Mouse (Mus musculus): Measurements from ENCODE around the gene N4bp1. TPM values are rescaled to one million over a fixed set of nuclear protein-coding genes. Genes with fewer than 3 reads are reported as not detected.
A peak's percentile ranks its signal among the peaks of the same experiment; 100 is the strongest.

Gene N4bp1
- polyA plus RNA-seq, 1 experiment, result 11.0 TPM

DNA sequence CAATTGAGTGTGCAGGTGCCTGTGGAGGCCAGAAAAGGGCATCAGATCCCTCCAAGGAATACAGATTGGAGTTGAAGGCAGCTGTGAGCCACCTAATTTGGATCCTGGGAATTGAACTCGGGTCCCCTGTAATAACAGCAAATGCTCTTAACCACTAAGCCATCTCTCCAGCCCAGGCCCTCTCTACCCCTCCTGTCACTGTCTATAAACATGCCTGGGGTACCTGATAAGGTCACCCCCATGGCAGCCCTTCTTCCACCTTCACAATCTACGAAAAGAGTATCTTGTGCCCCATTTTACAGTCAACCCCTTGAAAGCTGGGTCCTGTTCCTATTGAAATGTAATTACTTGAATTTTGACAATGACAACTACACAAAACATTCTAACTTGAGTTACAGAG lies 11.0 kb downstream of the N4bp1 start:
- H3K36me3 ChIP-seq (ENCODE audit: control insufficient read depth, insufficient read depth, low read length), result no peaks in the 10 kb centered on the region
- peaks cover 22% of the 10 kb centered on the region; the same call in 1 of the 2 replicates for H3K4me1 ChIP-seq (ENCODE audit: control insufficient read depth, insufficient read depth, insufficient read length)
- no peak overlapping the region for H3K4me3 ChIP-seq (ENCODE audit: extremely low read depth, insufficient read depth, insufficient read length)
- TF ChIP-seq CTCF (IDR thresholded peaks at IDR 0.05; ENCODE audit: extremely low read depth, insufficient read depth, insufficient read length, insufficient replicate concordance), result no peak
- no peak for TF ChIP-seq POLR2A (IDR thresholded peaks at IDR 0.05; ENCODE audit: low read depth, low read length)
- H3K27ac ChIP-seq (ENCODE audit: insufficient read depth, low read length), result no peak overlapping the region
- DNase-seq (ENCODE audit: low read depth in 1 of 2, low spot score in 2 of 2), result no peak
- 79% methylated on average over 2 of the region's 2 CpGs for WGBS
- no peaks in the 10 kb centered on the region for H3K27me3 ChIP-seq (ENCODE audit: control insufficient read depth, insufficient read depth, low read length)

DNA sequence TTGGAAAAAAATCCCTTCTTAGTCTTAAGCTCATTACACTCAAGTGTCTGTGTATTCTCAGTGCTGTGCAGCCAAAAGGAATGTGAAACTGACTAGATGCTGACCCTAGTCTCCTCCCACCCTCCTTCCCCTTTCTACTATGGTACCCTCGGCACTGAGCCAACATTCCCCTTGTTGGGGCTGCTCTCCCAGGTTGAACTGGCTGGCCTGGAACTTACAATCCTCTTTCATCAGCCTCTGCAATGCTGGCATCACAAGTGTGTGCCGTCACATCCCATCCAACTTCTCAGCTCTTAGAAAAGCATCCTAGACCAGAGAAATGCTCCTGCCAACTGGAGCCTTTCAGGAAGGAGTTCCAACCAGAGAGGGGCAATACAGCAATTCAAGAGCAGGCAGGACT lies 11.9 kb downstream of the N4bp1 start:
- TF ChIP-seq POLR2A (IDR thresholded peaks at IDR 0.05; ENCODE audit: low read depth, low read length) (no peak), CTCF (IDR thresholded peaks at IDR 0.05; ENCODE audit: extremely low read depth, insufficient read depth, insufficient read length, insufficient replicate concordance) (no peak)
- H3K4me1 ChIP-seq (ENCODE audit: control insufficient read depth, insufficient read depth, insufficient read length), result peaks cover 22% of the 10 kb centered on the region; the same call in 1 of the 2 replicates
- no peak overlapping the region for H3K4me3 ChIP-seq (ENCODE audit: extremely low read depth, insufficient read depth, insufficient read length)
- no peaks in the 10 kb centered on the region for H3K36me3 ChIP-seq (ENCODE audit: control insufficient read depth, insufficient read depth, low read length)
- peak overlapping the region; percentile 23; the same call in 1 of the 2 replicates for H3K27ac ChIP-seq (ENCODE audit: insufficient read depth, low read length)
- no peak for DNase-seq (ENCODE audit: low read depth in 1 of 2, low spot score in 2 of 2)
- H3K27me3 ChIP-seq (ENCODE audit: control insufficient read depth, insufficient read depth, low read length), result no peaks in the 10 kb centered on the region
- 52% methylated on average over 2 of the region's 2 CpGs for whole genome bisulfite sequencing

- TF ChIP-seq CTCF (IDR thresholded peaks at IDR 0.05; ENCODE audit: extremely low read depth, insufficient read depth, insufficient read length, insufficient replicate concordance) (no peak), POLR2A (IDR thresholded peaks at IDR 0.05; ENCODE audit: low read depth, low read length) (no peak)
- no peak overlapping the region for H3K27ac ChIP-seq (ENCODE audit: insufficient read depth, low read length)
These were observed 12.8 kb downstream of the N4bp1 start for GRCm38 (mm10) chr8:86872097-86872815.

DNA sequence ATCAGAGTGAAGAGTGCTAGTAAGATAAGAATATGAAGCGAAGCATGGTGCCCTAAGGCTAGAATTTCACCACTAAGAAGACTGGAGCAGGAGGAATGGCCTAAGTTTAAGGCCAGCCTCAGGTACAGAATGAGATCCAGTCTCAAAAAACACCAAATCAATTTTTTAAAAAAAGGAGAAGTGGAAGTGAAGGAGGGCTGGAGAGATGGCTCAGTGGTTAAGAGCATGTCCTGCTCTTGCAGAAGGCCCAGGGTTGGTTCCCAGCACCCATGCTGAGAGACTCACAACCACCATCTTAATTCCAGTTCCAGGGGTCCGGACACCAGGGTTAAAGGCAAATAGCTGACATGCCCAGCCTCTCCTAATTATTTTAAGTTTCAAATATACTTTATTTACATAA lies 13.6 kb downstream of the N4bp1 start:
- Histone ChIP-seq H3K27me3 (ENCODE audit: control insufficient read depth, insufficient read depth, low read length) (no peaks in the 10 kb centered on the region), H3K36me3 (ENCODE audit: control insufficient read depth, insufficient read depth, low read length) (no peaks in the 10 kb centered on the region), H3K4me3 (ENCODE audit: extremely low read depth, insufficient read depth, insufficient read length) (no peak overlapping the region), H3K4me1 (ENCODE audit: control insufficient read depth, insufficient read depth, insufficient read length) (peaks cover 19% of the 10 kb centered on the region; the same call in 1 of the 2 replicates), H3K27ac (ENCODE audit: insufficient read depth, low read length) (no peak overlapping the region)
- TF ChIP-seq POLR2A (IDR thresholded peaks at IDR 0.05; ENCODE audit: low read depth, low read length) (no peak), CTCF (IDR thresholded peaks at IDR 0.05; ENCODE audit: extremely low read depth, insufficient read depth, insufficient read length, insufficient replicate concordance) (no peak)
- 88% methylated on average over 2 of the region's 2 CpGs for WGBS
- DNase-seq (ENCODE audit: low read depth in 1 of 2, low spot score in 2 of 2), result no peak

More at GRCm38 (mm10) chr8:86872097-86872815, 12.8 kb downstream of the N4bp1 start:
- H3K36me3 ChIP-seq (ENCODE audit: control insufficient read depth, insufficient read depth, low read length), result no peaks in the 10 kb centered on the region
- H3K27me3 ChIP-seq (ENCODE audit: control insufficient read depth, insufficient read depth, low read length), result no peaks in the 10 kb centered on the region
- 88% methylated on average over 11 of the region's 11 CpGs for WGBS
- no peak overlapping the region for H3K4me3 ChIP-seq (ENCODE audit: extremely low read depth, insufficient read depth, insufficient read length)
- no peak for DNase-seq (ENCODE audit: low read depth in 1 of 2, low spot score in 2 of 2)
- H3K4me1 ChIP-seq (ENCODE audit: control insufficient read depth, insufficient read depth, insufficient read length), result peaks cover 22% of the 10 kb centered on the region; the same call in 1 of the 2 replicates

DNA sequence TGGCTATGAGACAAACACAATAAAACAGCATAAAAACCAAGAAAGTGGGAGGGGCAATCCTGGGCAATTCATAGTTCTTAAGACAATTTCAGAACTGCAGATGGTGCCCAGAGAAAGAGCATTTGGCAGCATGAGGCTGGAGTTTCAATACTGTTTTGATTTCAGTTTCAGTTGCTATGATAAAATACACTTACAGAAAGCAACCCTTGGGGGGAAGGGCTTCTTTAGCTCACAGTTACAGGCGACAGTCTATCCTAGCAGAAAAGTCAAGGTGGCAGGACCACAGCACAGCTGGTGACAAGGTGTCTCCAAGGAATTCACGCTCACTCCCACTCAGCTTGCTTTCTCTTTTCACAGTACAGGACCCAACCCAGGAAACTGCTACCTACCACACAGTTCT lies 14.3 kb downstream of the N4bp1 start:
- H3K27ac ChIP-seq (ENCODE audit: insufficient read depth, low read length), result peak overlapping the region; percentile 62
- no peak for DNase-seq (ENCODE audit: low read depth in 1 of 2, low spot score in 2 of 2)
- 26% methylated on average over 2 of the region's 2 CpGs for WGBS
- TF ChIP-seq POLR2A (IDR thresholded peaks at IDR 0.05; ENCODE audit: low read depth, low read length), result no peak
- no peak for TF ChIP-seq CTCF (IDR thresholded peaks at IDR 0.05; ENCODE audit: extremely low read depth, insufficient read depth, insufficient read length, insufficient replicate concordance)
- H3K27me3 ChIP-seq (ENCODE audit: control insufficient read depth, insufficient read depth, low read length), result no peaks in the 10 kb centered on the region
- no peaks in the 10 kb centered on the region for H3K36me3 ChIP-seq (ENCODE audit: control insufficient read depth, insufficient read depth, low read length)
- H3K4me1 ChIP-seq (ENCODE audit: control insufficient read depth, insufficient read depth, insufficient read length), result peaks cover 19% of the 10 kb centered on the region; the same call in 1 of the 2 replicates
- H3K4me3 ChIP-seq (ENCODE audit: extremely low read depth, insufficient read depth, insufficient read length), result peak overlapping the region; percentile 32

DNA sequence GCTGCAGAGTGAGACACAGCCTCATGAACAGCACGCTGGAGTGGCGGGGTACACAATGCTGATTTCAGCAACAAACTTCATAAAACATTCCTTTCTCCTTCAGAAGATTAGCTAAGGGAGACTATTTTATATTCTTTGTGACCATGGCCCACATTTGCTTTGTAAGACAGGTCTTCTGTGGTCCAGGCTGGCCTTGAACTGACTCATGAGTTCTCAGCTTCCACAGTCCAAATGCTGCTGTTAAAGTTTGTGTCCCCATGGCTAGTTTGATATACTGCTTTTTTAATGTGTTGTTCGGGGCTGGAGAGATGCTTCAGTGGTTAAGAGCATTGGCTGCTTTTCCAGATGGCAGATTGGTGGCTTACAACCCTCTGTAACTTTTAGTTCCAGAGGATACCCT lies 17.0 kb downstream of the N4bp1 start:
- WGBS, result 90% methylated on average over 3 of the region's 3 CpGs
- no peak for TF ChIP-seq POLR2A (IDR thresholded peaks at IDR 0.05; ENCODE audit: low read depth, low read length)
- no peak for TF ChIP-seq CTCF (IDR thresholded peaks at IDR 0.05; ENCODE audit: extremely low read depth, insufficient read depth, insufficient read length, insufficient replicate concordance)
- no peaks in the 10 kb centered on the region for H3K27me3 ChIP-seq (ENCODE audit: control insufficient read depth, insufficient read depth, low read length)
- no peaks in the 10 kb centered on the region for H3K36me3 ChIP-seq (ENCODE audit: control insufficient read depth, insufficient read depth, low read length)
- no peak for DNase-seq (ENCODE audit: low read depth in 1 of 2, low spot score in 2 of 2)
- no peak overlapping the region for H3K27ac ChIP-seq (ENCODE audit: insufficient read depth, low read length)
- H3K4me1 ChIP-seq (ENCODE audit: control insufficient read depth, insufficient read depth, insufficient read length), result peaks cover 20% of the 10 kb centered on the region; the same call in 1 of the 2 replicates
- no peak overlapping the region for H3K4me3 ChIP-seq (ENCODE audit: extremely low read depth, insufficient read depth, insufficient read length)

DNA sequence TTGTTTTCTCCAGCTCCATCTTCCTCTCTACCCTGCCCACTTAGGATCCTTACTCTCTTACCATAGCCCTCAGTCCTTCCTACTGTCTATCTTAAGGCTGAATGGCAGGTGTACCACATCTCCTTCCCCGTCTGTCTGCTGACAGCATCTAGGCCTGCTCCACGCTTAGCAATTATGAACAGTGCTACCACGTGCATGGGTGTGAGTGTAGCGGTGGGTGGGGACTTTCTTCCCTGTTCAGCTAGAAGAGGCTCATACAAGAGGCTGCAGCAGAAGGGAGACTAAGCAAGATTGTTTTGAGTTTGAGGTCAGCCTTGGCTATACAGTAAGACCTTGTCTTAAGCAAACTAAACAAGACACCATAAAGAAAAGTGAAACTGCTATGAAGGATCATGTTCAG lies 20.3 kb downstream of the N4bp1 start:
- peaks cover 5% of the 10 kb centered on the region for H3K36me3 ChIP-seq (ENCODE audit: control insufficient read depth, insufficient read depth, low read length)
- TF ChIP-seq POLR2A (IDR thresholded peaks at IDR 0.05; ENCODE audit: low read depth, low read length) (no peak), CTCF (IDR thresholded peaks at IDR 0.05; ENCODE audit: extremely low read depth, insufficient read depth, insufficient read length, insufficient replicate concordance) (no peak)
- DNase-seq (ENCODE audit: low read depth in 1 of 2, low spot score in 2 of 2), result no peak
- H3K4me1 ChIP-seq (ENCODE audit: control insufficient read depth, insufficient read depth, insufficient read length), result peaks cover 11% of the 10 kb centered on the region; the same call in 1 of the 2 replicates
- no peak overlapping the region for H3K4me3 ChIP-seq (ENCODE audit: extremely low read depth, insufficient read depth, insufficient read length)
- H3K27me3 ChIP-seq (ENCODE audit: control insufficient read depth, insufficient read depth, low read length), result no peaks in the 10 kb centered on the region
- no peak overlapping the region for H3K27ac ChIP-seq (ENCODE audit: insufficient read depth, low read length)
- 49% methylated on average over 4 of the region's 4 CpGs for WGBS

Data from spleen, adult 2 months (tissue).